Mouse (Mus musculus) forebrain, embryonic 10.5 days (tissue): ENCODE results near the gene C1qc. TPM values are rescaled to one million over a fixed set of nuclear protein-coding genes. Genes with fewer than 3 reads are reported as not detected.
A peak's percentile ranks its signal among the peaks of the same experiment; 100 is the strongest.

Experiments
- DNase-seq: peaks from one replicate; pipeline ENCODE4 v3.0.0-alpha.2; 2017; ENCODE audit warnings: low spot score; ENCODE audit errors: extremely low spot score
- H3K27ac ChIP-seq: fragments of 300-500 bp; sonication (generic); 2 replicates; pipeline ENCODE4 v1.5.1; 2016; ENCODE audit warnings: mild to moderate bottlenecking
- H3K27me3 ChIP-seq: fragments of 300-500 bp; sonication (generic); 2 replicates; pipeline ENCODE4 v1.6.1; 2016; ENCODE audit warnings: mild to moderate bottlenecking; ENCODE audit not compliant: poor library complexity, severe bottlenecking
- H3K36me3 ChIP-seq: fragments of 300-500 bp; sonication (generic); replicated peaks from 2 replicates; pipeline ENCODE4 v1.6.1; 2016; ENCODE audit warnings: mild to moderate bottlenecking, moderate library complexity
- H3K4me1 ChIP-seq: fragments of 300-500 bp; sonication (generic); 2 replicates; pipeline ENCODE4 v1.6.1; 2016
- H3K4me3 ChIP-seq: fragments of 300-500 bp; sonication (generic); 2 replicates; pipeline ENCODE4 v1.5.1; 2016; ENCODE audit warnings: mild to moderate bottlenecking, moderate library complexity
- H3K9me3 ChIP-seq: fragments of 300-500 bp; sonication (generic); 2 replicates; pipeline ENCODE4 v1.6.1; 2016; ENCODE audit warnings: mild to moderate bottlenecking, moderate library complexity
- WGBS: fragments of 180-500 bp; shearing (Covaris S2); methylation state at CpG from one replicate; pipeline ENCODE4 v1.1.7; 2016; 5-methylcytosine and 5-hydroxymethylcytosine counted together
- polyA plus RNA-seq: library from polyadenylated mRNA; unstranded; fragments of >200 nt; fragmentation: Nextera tagmentation; extraction: Ambion mirVana; gene quantifications from 2 replicates; pipeline ENCODE4 v1.2.1, GENCODE M21; 2016

Gene C1qc
- polyA plus RNA-seq, 1 experiment from 2014 or later, result 6.9 TPM

GRCm38 (mm10) chr4:136863517-136863916 lies 29.3 kb downstream of the C1qc start:
- Histone ChIP-seq H3K27me3 (peaks cover 42% of the 10 kb centered on the region), H3K4me3 (no peak overlapping the region), H3K27ac (peak overlapping the region; percentile 87), H3K4me1 (peaks cover 91% of the 10 kb centered on the region), H3K36me3 (no peaks in the 10 kb centered on the region), H3K9me3 (0 out of 2 replicates have a peak, but pooled peaks cover 3% of the 10 kb centered on the region)
- DNase-seq, result no peak
- 56% methylated on average over 9 of the region's 9 CpGs for WGBS

GRCm38 (mm10) chr4:136862411-136862810 lies 30.5 kb downstream of the C1qc start:
- DNase-seq, result no peak
- no peaks in the 10 kb centered on the region for H3K36me3 ChIP-seq
- peaks cover 42% of the 10 kb centered on the region for H3K27me3 ChIP-seq
- H3K9me3 ChIP-seq, result 0 out of 2 replicates have a peak, but pooled peaks cover 3% of the 10 kb centered on the region
- peaks cover 80% of the 10 kb centered on the region for H3K4me1 ChIP-seq
- peak overlapping the region; percentile 87 for H3K27ac ChIP-seq
- H3K4me3 ChIP-seq, result no peak overlapping the region
- WGBS, result 71% methylated on average over 2 of the region's 2 CpGs

- Histone ChIP-seq H3K4me3 (peak overlapping the region; percentile 14; the same call in 1 of the 2 replicates), H3K27me3 (peaks cover 37% of the 10 kb centered on the region), H3K4me1 (peaks cover 79% of the 10 kb centered on the region), H3K9me3 (0 out of 2 replicates have a peak, but pooled peaks cover 3% of the 10 kb centered on the region), H3K27ac (peak overlapping the region; percentile 87), H3K36me3 (no peaks in the 10 kb centered on the region)
- WGBS, result 3% methylated on average over 17 of the region's 17 CpGs
- peak; percentile 59 for DNase-seq
Measured at GRCm38 (mm10) chr4:136861806-136862205, 31.1 kb downstream of the C1qc start.

- Histone ChIP-seq H3K9me3 (0 out of 2 replicates have a peak, but pooled peaks cover 3% of the 10 kb centered on the region), H3K4me3 (no peak overlapping the region), H3K27me3 (peaks cover 24% of the 10 kb centered on the region), H3K27ac (peak overlapping the region; percentile 48), H3K4me1 (peaks cover 71% of the 10 kb centered on the region), H3K36me3 (no peaks in the 10 kb centered on the region)
- WGBS, result 87% methylated on average over 7 of the region's 7 CpGs
- DNase-seq, result no peak
Measured at GRCm38 (mm10) chr4:136860022-136860421, 32.8 kb downstream of the C1qc start.

GRCm38 (mm10) chr4:136855081-136855480 lies 37.8 kb downstream of the C1qc start:
- Histone ChIP-seq H3K27ac (0 out of 2 replicates have a peak overlapping the region, but pooled peaks have one; percentile 44), H3K4me1 (peaks cover 24% of the 10 kb centered on the region), H3K36me3 (no peaks in the 10 kb centered on the region), H3K9me3 (0 out of 2 replicates have a peak, but pooled peaks cover 3% of the 10 kb centered on the region), H3K27me3 (no peaks in the 10 kb centered on the region; the same call in 1 of the 2 replicates), H3K4me3 (no peak overlapping the region)
- 30% methylated on average over 6 of the region's 6 CpGs for WGBS
- DNase-seq, result no peak

GRCm38 (mm10) chr4:136852989-136853388 lies 39.9 kb downstream of the C1qc start:
- Histone ChIP-seq H3K36me3 (no peaks in the 10 kb centered on the region), H3K9me3 (no peaks in the 10 kb centered on the region), H3K27me3 (no peaks in the 10 kb centered on the region; the same call in 1 of the 2 replicates), H3K4me3 (no peak overlapping the region), H3K4me1 (peaks cover 17% of the 10 kb centered on the region), H3K27ac (no peak overlapping the region)
- DNase-seq, result no peak
- WGBS, result 89% methylated on average over 12 of the region's 12 CpGs

- H3K4me3 ChIP-seq, result no peak overlapping the region
- no peaks in the 10 kb centered on the region for H3K36me3 ChIP-seq
- H3K27ac ChIP-seq, result no peak overlapping the region
- no peaks in the 10 kb centered on the region; the same call in 1 of the 2 replicates for H3K27me3 ChIP-seq
- 79% methylated on average over 5 of the region's 5 CpGs for WGBS
- peaks cover 20% of the 10 kb centered on the region for H3K4me1 ChIP-seq
- no peak for DNase-seq
- no peaks in the 10 kb centered on the region for H3K9me3 ChIP-seq
Measured at GRCm38 (mm10) chr4:136852119-136852518, 40.7 kb downstream of the C1qc start.

- Histone ChIP-seq H3K36me3 (no peaks in the 10 kb centered on the region), H3K27me3 (no peaks in the 10 kb centered on the region; the same call in 1 of the 2 replicates), H3K4me1 (peaks cover 12% of the 10 kb centered on the region), H3K4me3 (no peak overlapping the region), H3K9me3 (no peaks in the 10 kb centered on the region), H3K27ac (no peak overlapping the region)
- WGBS, result 74% methylated on average over 4 of the region's 4 CpGs
- DNase-seq, result no peak
Measured at GRCm38 (mm10) chr4:136848565-136848964, 44.3 kb downstream of the C1qc start.

- no peak for DNase-seq
- 89% methylated on average over 6 of the region's 6 CpGs for WGBS
- H3K27me3 ChIP-seq, result no peaks in the 10 kb centered on the region
- peaks cover 12% of the 10 kb centered on the region for H3K4me1 ChIP-seq
- H3K27ac ChIP-seq, result no peak overlapping the region
- H3K9me3 ChIP-seq, result no peaks in the 10 kb centered on the region
- H3K36me3 ChIP-seq, result no peaks in the 10 kb centered on the region
- H3K4me3 ChIP-seq, result no peak overlapping the region
Measured at GRCm38 (mm10) chr4:136847166-136847565, 45.7 kb downstream of the C1qc start.

GRCm38 (mm10) chr4:136842802-136843201 lies 50.1 kb downstream of the C1qc start:
- H3K4me3 ChIP-seq, result no peak overlapping the region
- peaks cover 31% of the 10 kb centered on the region for H3K27me3 ChIP-seq
- no peak overlapping the region for H3K27ac ChIP-seq
- H3K9me3 ChIP-seq, result no peaks in the 10 kb centered on the region
- 89% methylated on average over 10 of the region's 10 CpGs for WGBS
- H3K36me3 ChIP-seq, result no peaks in the 10 kb centered on the region
- peaks cover 44% of the 10 kb centered on the region for H3K4me1 ChIP-seq
- DNase-seq, result no peak

- Histone ChIP-seq H3K27me3 (peaks cover 39% of the 10 kb centered on the region), H3K27ac (no peak overlapping the region), H3K4me1 (peaks cover 49% of the 10 kb centered on the region), H3K9me3 (no peaks in the 10 kb centered on the region), H3K36me3 (no peaks in the 10 kb centered on the region), H3K4me3 (no peak overlapping the region)
- no peak for DNase-seq
- 84% methylated on average over 4 of the region's 4 CpGs for WGBS
Measured at GRCm38 (mm10) chr4:136842033-136842432, 50.8 kb downstream of the C1qc start.

- peak; percentile 89 for DNase-seq
- WGBS, result 5% methylated on average over 5 of the region's 5 CpGs
- Histone ChIP-seq H3K4me1 (peaks cover 59% of the 10 kb centered on the region), H3K36me3 (no peaks in the 10 kb centered on the region), H3K9me3 (no peaks in the 10 kb centered on the region), H3K27me3 (peaks cover 48% of the 10 kb centered on the region), H3K4me3 (no peak overlapping the region), H3K27ac (peak overlapping the region; percentile 79)
Measured at GRCm38 (mm10) chr4:136841056-136841455, 51.8 kb downstream of the C1qc start.
